Mouse (Mus musculus) small intestine, adult 2 months (tissue): ENCODE results near the gene Olfr1318. TPM values are rescaled to one million over a fixed set of nuclear protein-coding genes. Genes with fewer than 3 reads are reported as not detected.
A peak's percentile ranks its signal among the peaks of the same experiment; 100 is the strongest.

Experiments used
- H3K27ac ChIP-seq: fragments of 200-500 bp; 2 replicates; pipeline ENCODE4 v1.5.1; 2012; ENCODE audit warnings: low read depth, low read length, control low read depth, inconsistent platforms; ENCODE audit not compliant: insufficient read depth
- H3K27me3 ChIP-seq: fragments of 200-500 bp; 2 replicates; pipeline ENCODE4 v1.6.1; 2012; ENCODE audit warnings: mild to moderate bottlenecking, moderate library complexity, low read length, inconsistent platforms; ENCODE audit not compliant: control insufficient read depth, insufficient read depth
- H3K36me3 ChIP-seq: fragments of 200-500 bp; 2 replicates; pipeline ENCODE4 v1.6.1; 2012; ENCODE audit warnings: mild to moderate bottlenecking, low read length, control low read depth, inconsistent platforms; ENCODE audit not compliant: control insufficient read depth, insufficient read depth
- H3K4me1 ChIP-seq: fragments of 200-500 bp; 2 replicates; pipeline ENCODE4 v1.6.1; 2012; ENCODE audit warnings: low read length, inconsistent platforms, mixed read lengths; ENCODE audit not compliant: control insufficient read depth, insufficient read depth, insufficient read length
- H3K4me3 ChIP-seq: fragments of 200-500 bp; 2 replicates; pipeline ENCODE4 v1.5.1; 2012; ENCODE audit warnings: low read depth, mild to moderate bottlenecking, control low read depth, inconsistent platforms, low read length, moderate library complexity
- CTCF ChIP-seq: fragments of 200-500 bp; IDR thresholded peaks from 2 replicates; pipeline ENCODE4 v1.5.1; 2012; ENCODE audit warnings: low read depth, mild to moderate bottlenecking, control low read depth, inconsistent platforms, low read length, moderate library complexity, mixed read lengths; ENCODE audit not compliant: insufficient replicate concordance, insufficient read length; ENCODE audit errors: extremely low read depth
- POLR2A ChIP-seq: fragments of 200-500 bp; IDR thresholded peaks from 2 replicates; pipeline ENCODE4 v1.6.1; 2012; ENCODE audit warnings: low read depth, mild to moderate bottlenecking, control low read depth, inconsistent platforms, low read length, moderate library complexity
- WGBS: fragments of 180-500 bp; shearing (Covaris S2); methylation state at CpG from one replicate; pipeline ENCODE4 v1.1.7; 2018; 5-methylcytosine and 5-hydroxymethylcytosine counted together
- polyA plus RNA-seq: library from polyadenylated mRNA; depleted of rRNA; stranded (reverse); fragments of >200 nt; gene quantifications from 2 replicates; pipeline ENCODE4 v1.2.3, GENCODE M21; 2012; rRNA removed

The Olfr1318 gene
- polyA plus RNA-seq, result not detected in 2 replicates

DNA sequence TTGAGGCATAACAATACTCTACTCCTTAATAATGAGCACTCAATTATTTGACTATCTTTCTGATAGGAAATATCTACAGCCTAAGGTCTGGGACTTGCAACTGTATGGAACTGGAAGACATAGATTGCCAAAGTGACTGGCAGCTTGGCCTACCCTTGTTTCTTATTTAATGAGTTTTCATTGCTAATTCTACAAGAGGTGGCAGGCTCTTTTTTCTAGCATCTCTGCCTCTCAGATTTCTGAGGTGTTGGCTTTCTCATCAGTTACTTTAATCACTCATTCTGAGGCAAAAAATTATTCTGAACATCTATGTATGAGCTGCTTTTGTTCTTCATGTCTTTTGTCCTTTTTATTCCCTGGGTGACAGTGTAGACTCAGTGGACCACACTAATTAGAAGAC is at the start of gene Olfr1318:
Olfr1318 (plus strand) TSS at position 301 of the 400 bp plus-strand sequence.
- Histone ChIP-seq H3K36me3 (no peaks in the 10 kb centered on the region), H3K4me1 (no peaks in the 10 kb centered on the region), H3K27ac (no peak within 1 kb of the TSS), H3K4me3 (no peak within 1 kb of the TSS), H3K27me3 (no peaks in the 10 kb centered on the region)
- no peak for TF ChIP-seq POLR2A
- no peak for TF ChIP-seq CTCF

DNA sequence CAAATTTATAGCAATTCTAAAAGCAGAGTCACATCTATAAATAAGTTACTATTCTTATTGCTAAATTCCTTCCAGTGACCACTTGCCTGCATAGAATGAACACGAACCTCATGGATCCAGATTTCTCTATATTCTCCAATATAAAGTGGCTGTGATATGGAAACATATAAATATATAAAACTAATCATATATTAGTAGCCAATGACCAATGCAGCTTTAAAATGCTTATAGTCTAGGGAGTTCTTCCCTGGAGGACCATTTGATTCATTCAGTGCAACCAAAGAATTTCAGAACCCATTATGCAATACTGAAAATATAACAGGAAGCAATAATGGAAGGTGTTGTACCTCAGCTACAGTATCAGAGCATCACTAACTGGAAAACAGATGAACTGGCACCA is 38.7 kb upstream of the Olfr1318 start, which contains the start of gene Olfr1315-ps1:
Olfr1315-ps1 (minus strand) TSS at position 101 of the 400 bp plus-strand sequence.
- 70% methylated on average over 1 of the region's 1 CpGs for WGBS

DNA sequence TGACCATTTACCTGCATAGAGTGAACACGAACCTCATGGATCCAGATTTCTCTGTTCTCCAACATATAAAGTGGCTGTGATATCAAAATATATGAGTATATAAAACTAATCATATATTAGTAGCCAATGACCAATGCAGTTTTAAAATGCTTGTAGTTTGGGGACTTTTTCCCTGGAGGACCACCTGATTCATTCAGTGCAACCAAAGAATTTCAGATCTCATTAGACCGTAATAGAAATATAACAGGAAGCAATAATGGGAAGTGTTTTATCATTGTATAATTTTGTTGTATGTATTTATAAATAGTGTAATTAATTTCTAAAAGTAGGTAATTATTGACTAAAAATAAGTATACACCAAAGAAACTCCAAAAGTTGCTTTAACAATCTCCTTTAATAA is 19.1 kb upstream of the Olfr1318 start, which contains the start of gene Olfr1316:
Olfr1316 (minus strand) TSS at position 101 of the 400 bp plus-strand sequence.
- H3K27ac ChIP-seq, result no peak within 1 kb of the TSS
- no peaks in the 10 kb centered on the region for H3K36me3 ChIP-seq
- 72% methylated on average over 2 of the region's 2 CpGs for WGBS

More for the DNA sequence above, 38.7 kb upstream of the Olfr1318 start, which contains the start of gene Olfr1315-ps1:
- H3K4me1 ChIP-seq, result no peaks in the 10 kb centered on the region
- TF ChIP-seq CTCF (no peak), POLR2A (no peak)
- no peak within 1 kb of the TSS for H3K4me3 ChIP-seq
- no peaks in the 10 kb centered on the region for H3K27me3 ChIP-seq
- H3K36me3 ChIP-seq, result no peaks in the 10 kb centered on the region
- no peak within 1 kb of the TSS for H3K27ac ChIP-seq

DNA sequence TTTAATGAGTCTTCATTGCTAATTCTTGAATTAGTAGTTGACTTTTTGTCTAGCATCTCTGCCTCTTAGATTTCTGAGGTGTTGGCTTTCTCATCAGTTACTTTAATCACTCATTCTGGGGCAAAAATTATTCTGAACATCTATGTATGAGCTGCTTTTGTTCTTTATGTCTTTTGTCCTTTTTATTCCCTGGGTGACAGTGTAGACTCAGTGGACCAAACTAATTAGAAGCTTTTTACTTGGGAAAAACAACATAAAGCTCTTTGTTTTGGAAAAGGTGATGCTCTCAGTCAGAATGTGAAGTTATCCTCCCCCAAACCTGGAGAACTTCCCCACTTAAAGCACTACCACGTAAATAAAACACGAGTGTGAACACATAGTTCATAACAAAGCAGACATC is 14.0 kb upstream of the Olfr1318 start, which contains the start of gene Olfr1317:
Olfr1317 (plus strand) TSS at position 301 of the 400 bp plus-strand sequence.
- H3K27ac ChIP-seq, result no peak within 1 kb of the TSS
- WGBS, result 75% methylated on average over 2 of the region's 2 CpGs
- no peaks in the 10 kb centered on the region for H3K4me1 ChIP-seq
- H3K4me3 ChIP-seq, result no peak within 1 kb of the TSS
- no peaks in the 10 kb centered on the region for H3K27me3 ChIP-seq
- no peaks in the 10 kb centered on the region for H3K36me3 ChIP-seq
- TF ChIP-seq POLR2A (no peak), CTCF (no peak)

More for the DNA sequence above, 19.1 kb upstream of the Olfr1318 start, which contains the start of gene Olfr1316:
- H3K4me3 ChIP-seq, result no peak within 1 kb of the TSS
- H3K27me3 ChIP-seq, result no peaks in the 10 kb centered on the region
- no peaks in the 10 kb centered on the region for H3K4me1 ChIP-seq
- no peak for TF ChIP-seq CTCF

DNA sequence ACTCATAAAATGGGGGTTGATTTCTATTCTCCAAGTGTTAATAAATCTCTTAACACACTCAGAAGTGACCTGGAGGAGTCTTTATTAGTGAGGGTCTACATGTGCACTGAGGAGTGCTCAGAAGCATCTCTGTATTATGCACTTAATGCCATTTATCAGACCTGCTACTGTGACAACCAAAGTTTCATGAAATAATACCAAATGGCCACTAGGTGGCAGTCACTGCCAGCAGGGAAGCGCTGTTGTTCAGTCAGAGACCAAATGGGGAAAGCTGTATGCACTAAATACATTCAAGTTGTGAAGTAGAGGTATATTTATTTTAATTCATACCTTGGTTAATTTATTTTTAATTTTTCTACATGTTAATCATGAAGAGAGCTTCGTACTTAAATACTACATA is 42.9 kb downstream of the Olfr1318 start:
- H3K36me3 ChIP-seq, result no peaks in the 10 kb centered on the region
- TF ChIP-seq CTCF, result peak; percentile 80; the same call in 1 of the 2 replicates
- no peak for TF ChIP-seq POLR2A
- WGBS, result 2% methylated on average over 2 of the region's 2 CpGs
- H3K27ac ChIP-seq, result no peak overlapping the region
- H3K27me3 ChIP-seq, result no peaks in the 10 kb centered on the region
- no peak overlapping the region for H3K4me3 ChIP-seq
- H3K4me1 ChIP-seq, result no peaks in the 10 kb centered on the region

DNA sequence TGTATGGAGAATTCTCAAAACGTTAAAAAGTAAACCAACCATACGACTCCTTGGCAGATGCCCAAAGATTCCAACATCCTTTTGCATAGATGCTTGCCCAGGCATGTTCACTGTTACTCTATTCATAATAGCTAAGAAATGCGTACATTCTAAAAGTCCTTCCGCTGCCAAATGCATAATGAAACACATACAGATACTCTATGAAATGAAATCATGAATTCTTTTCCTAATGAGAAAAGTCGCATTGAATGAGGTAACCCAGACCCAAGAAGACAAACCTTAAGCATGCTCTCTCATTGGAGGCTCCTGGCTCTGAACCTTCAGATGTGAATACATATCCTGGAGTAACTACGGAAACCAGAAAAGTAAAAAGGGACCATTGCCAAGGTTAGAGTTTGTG is 49.1 kb downstream of the Olfr1318 start:
- Histone ChIP-seq H3K36me3 (no peaks in the 10 kb centered on the region), H3K4me1 (no peaks in the 10 kb centered on the region), H3K27ac (no peak overlapping the region), H3K4me3 (no peak overlapping the region), H3K27me3 (no peaks in the 10 kb centered on the region)
- no peak for TF ChIP-seq CTCF
- TF ChIP-seq POLR2A, result no peak
- 61% methylated on average over 6 of the region's 6 CpGs for WGBS

Other genes starting within 250 kb of the Olfr1318 start
- gene Olfr1306, start 237.9 kb upstream of the Olfr1318 start, polyA plus RNA-seq, result not detected in 2 replicates
- gene Olfr1307, start 204.8 kb upstream of the Olfr1318 start, polyA plus RNA-seq, result not detected in 2 replicates
- gene Olfr1308, start 189.3 kb upstream of the Olfr1318 start, polyA plus RNA-seq, result not detected in 2 replicates
- not detected in 2 replicates for gene Olfr1309, start 163.9 kb upstream of the Olfr1318 start, polyA plus RNA-seq
- gene Olfr1310, start 141.5 kb upstream of the Olfr1318 start, polyA plus RNA-seq, result not detected in 2 replicates
- not detected in 2 replicates for gene Olfr1311, start 129.8 kb upstream of the Olfr1318 start, polyA plus RNA-seq
- not detected in 2 replicates for gene Olfr1312, start 104.0 kb upstream of the Olfr1318 start, polyA plus RNA-seq
- not detected in 2 replicates for gene Olfr1313, start 76.4 kb upstream of the Olfr1318 start, polyA plus RNA-seq
- gene Olfr1314, start 57.4 kb upstream of the Olfr1318 start, polyA plus RNA-seq, result not detected in 2 replicates
- gene Olfr1315-ps1, start 38.8 kb upstream of the Olfr1318 start, polyA plus RNA-seq, result not detected in 2 replicates
- gene Olfr1316, start 19.2 kb upstream of the Olfr1318 start, polyA plus RNA-seq, result not detected in 2 replicates
- gene Olfr1317, start 13.9 kb upstream of the Olfr1318 start, polyA plus RNA-seq, result not detected in 2 replicates
- gene Lpcat4, start 85.3 kb downstream of the Olfr1318 start, polyA plus RNA-seq, result 28.5 and 38.7 TPM in 2 replicates
- gene Nutm1, start 105.1 kb downstream of the Olfr1318 start, polyA plus RNA-seq, result not detected in 2 replicates
- gene Nop10, start 107.7 kb downstream of the Olfr1318 start, polyA plus RNA-seq, result 19.4 and 20.3 TPM in 2 replicates
- gene Slc12a6, start 111.6 kb downstream of the Olfr1318 start, polyA plus RNA-seq, result 7.6 and 17.6 TPM in 2 replicates
- gene Gm21985, start 112.1 kb downstream of the Olfr1318 start, polyA plus RNA-seq, result not detected in 2 replicates
- 47.2 and 61.4 TPM in 2 replicates for gene Emc4, start 213.8 kb downstream of the Olfr1318 start, polyA plus RNA-seq
- gene Katnbl1, start 225.0 kb downstream of the Olfr1318 start, polyA plus RNA-seq, result 0.06 and 0.27 TPM in 2 replicates